Mouse (Mus musculus): ENCODE results near the gene Trpm3.

Trpm3 gene

GRCm38 (mm10) chr19:22138590-22139421 lies at the start of gene Trpm3:
Gene Trpm3, plus strand, starts transcription at chr19:22139046.
- peak; percentile 23 for DNase-seq (ENCODE audit: low read depth)

- DNase-seq (ENCODE audit: low read depth), result no peak
Measured at GRCm38 (mm10) chr19:22100582-22100981, 38.3 kb upstream of the Trpm3 start.

GRCm38 (mm10) chr19:22103865-22104264 lies 35.0 kb upstream of the Trpm3 start:
- no peak for DNase-seq (ENCODE audit: low read depth)

- no peak for DNase-seq (ENCODE audit: low read depth)
Measured at GRCm38 (mm10) chr19:22104848-22105484, 33.9 kb upstream of the Trpm3 start.

- DNase-seq (ENCODE audit: low read depth), result no peak
Measured at GRCm38 (mm10) chr19:22105648-22106047, 33.2 kb upstream of the Trpm3 start.

- DNase-seq (ENCODE audit: low read depth), result no peak
Measured at GRCm38 (mm10) chr19:22108893-22109463, 29.9 kb upstream of the Trpm3 start.

- DNase-seq (ENCODE audit: low read depth), result no peak
Measured at GRCm38 (mm10) chr19:22120976-22121375, 17.9 kb upstream of the Trpm3 start.

GRCm38 (mm10) chr19:22121631-22122030 lies 17.2 kb upstream of the Trpm3 start:
- no peak for DNase-seq (ENCODE audit: low read depth)

- DNase-seq (ENCODE audit: low read depth), result no peak
Measured at GRCm38 (mm10) chr19:22132626-22133025, 6.2 kb upstream of the Trpm3 start.

GRCm38 (mm10) chr19:22178549-22178948 lies 39.7 kb downstream of the Trpm3 start:
- no peak for DNase-seq (ENCODE audit: low read depth)

GRCm38 (mm10) chr19:22179017-22179416 lies 40.2 kb downstream of the Trpm3 start:
- no peak for DNase-seq (ENCODE audit: low read depth)

- no peak for DNase-seq (ENCODE audit: low read depth)
Measured at GRCm38 (mm10) chr19:22180136-22180535, 41.3 kb downstream of the Trpm3 start.

GRCm38 (mm10) chr19:22189716-22190115 lies 50.9 kb downstream of the Trpm3 start:
- DNase-seq (ENCODE audit: low read depth), result no peak

- DNase-seq (ENCODE audit: low read depth), result no peak
Measured at GRCm38 (mm10) chr19:22222520-22222919, 83.7 kb downstream of the Trpm3 start.

- DNase-seq (ENCODE audit: low read depth), result no peak
Measured at GRCm38 (mm10) chr19:22234187-22234586, 95.3 kb downstream of the Trpm3 start.

- no peak for DNase-seq (ENCODE audit: low read depth)
Measured at GRCm38 (mm10) chr19:22249076-22249475, 110.2 kb downstream of the Trpm3 start.

GRCm38 (mm10) chr19:22272916-22273315 lies 134.1 kb downstream of the Trpm3 start:
- DNase-seq (ENCODE audit: low read depth), result no peak

GRCm38 (mm10) chr19:22284651-22285050 lies 145.8 kb downstream of the Trpm3 start:
- no peak for DNase-seq (ENCODE audit: low read depth)

GRCm38 (mm10) chr19:22292671-22293070 lies 153.8 kb downstream of the Trpm3 start:
- DNase-seq (ENCODE audit: low read depth), result no peak

GRCm38 (mm10) chr19:22300906-22301305 lies 162.1 kb downstream of the Trpm3 start:
- no peak for DNase-seq (ENCODE audit: low read depth)

- no peak for DNase-seq (ENCODE audit: low read depth)
Measured at GRCm38 (mm10) chr19:22303021-22303951, 164.4 kb downstream of the Trpm3 start.

Data from induced T-regulatory cell, adult 2 months (primary cell).